Mouse (Mus musculus): ENCODE measurements at regions not wholly inside any gene's neighbourhood (a gene's known extent, or its start where the extent isn't known, plus 50 kb on each side); places are given as distances from the start of the nearest gene placed in this dataset.
"Not testable (repeated sequence)": the region's sequence is repeated elsewhere in the genome, so short reads cannot be mapped to it uniquely, and the experiment has no call there.

DNA sequence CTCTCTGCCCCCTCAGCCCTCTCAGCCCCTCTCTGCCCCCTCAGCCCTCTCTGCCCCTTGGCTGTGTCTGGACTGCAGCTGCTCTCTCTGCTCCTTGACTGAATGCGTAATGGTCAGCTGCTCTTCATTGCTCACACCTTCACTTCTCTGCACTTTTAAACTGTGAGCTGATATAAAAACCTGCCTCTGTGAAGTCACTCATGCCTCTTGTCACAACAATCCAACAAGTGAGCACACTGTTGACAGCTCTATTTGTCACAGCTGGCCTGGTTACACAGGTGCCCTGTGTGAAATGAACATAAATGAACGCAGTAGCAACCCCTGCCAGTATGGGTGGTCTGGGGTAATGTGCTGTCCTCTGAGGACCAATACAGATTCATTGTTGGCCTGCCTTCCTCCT lies 109.2 kb downstream of the Arrdc3 start:
- Histone ChIP-seq H3K4me1 (ENCODE audit: insufficient read depth, low read length) (no peaks in the 10 kb centered on the region), H3K4me3 (ENCODE audit: low read length) (no peak overlapping the region), H3K36me3 (ENCODE audit: insufficient read depth, low read length) (no peaks in the 10 kb centered on the region), H3K9me3 (ENCODE audit: low read length) (no peaks in the 10 kb centered on the region), H3K27ac (ENCODE audit: low read length) (no peak overlapping the region), H3K4me2 (replicated peaks; ENCODE audit: low read depth, low read length) (no peak overlapping the region), H3K27me3 (ENCODE audit: insufficient read depth, low read length) (no peaks in the 10 kb centered on the region), H3K9ac (replicated peaks; ENCODE audit: low read length) (no peak overlapping the region)
- no peak for ATAC-seq (ENCODE audit: low FRiP score, low TSS enrichment)
- WGBS: 57% methylated on average over 2 of the region's 2 CpGs

DNA sequence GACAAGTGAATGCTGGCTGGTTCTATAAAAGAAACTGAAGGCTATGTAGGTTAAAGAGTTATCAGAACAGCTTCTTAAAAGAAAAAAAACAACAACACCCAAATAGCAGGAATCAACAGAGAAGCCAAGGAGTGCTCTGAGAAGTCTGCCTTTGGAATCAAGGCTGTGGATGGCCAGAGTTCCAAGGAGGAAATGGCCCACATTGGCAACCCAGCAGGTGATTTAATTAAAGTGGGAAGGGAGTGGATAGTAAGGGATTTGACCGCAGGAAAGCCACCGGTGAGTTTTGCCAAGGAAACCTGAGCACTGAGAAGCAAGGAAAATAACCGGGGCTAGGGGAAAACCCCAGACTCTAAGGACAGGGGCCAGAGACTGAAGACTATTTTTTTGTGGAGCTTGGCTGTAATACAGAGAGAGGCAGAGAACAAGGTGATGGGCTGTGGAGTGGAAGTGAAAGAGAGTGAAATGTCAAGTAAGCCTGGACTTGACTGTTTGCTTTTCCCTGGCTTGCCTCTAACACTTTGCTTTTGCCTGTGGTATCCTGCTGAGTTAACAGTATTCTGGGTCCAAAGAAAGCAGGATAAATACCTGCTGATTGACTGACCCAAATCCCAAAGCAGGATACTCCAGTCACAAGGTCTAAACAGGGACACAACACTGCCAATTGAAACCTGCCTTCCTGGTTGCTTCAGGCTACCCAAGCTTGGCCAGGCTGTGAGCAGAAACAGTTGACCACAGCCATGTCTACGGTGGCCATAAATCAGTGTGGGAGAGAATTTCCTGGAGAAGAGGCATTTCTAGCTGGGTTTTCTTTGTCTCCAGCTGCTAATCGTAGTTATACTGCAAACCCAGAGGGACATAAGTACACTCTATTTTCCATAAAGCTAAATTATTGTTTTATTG lies 125.9 kb downstream of the Arrdc3 start:
- 0 out of 2 replicates have a peak, but pooled peaks cover 3% of the 10 kb centered on the region for H3K4me1 ChIP-seq (ENCODE audit: insufficient read depth, low read length)
- 19% methylated on average over 5 of the region's 5 CpGs for WGBS
- peak; percentile 54; the same call in 1 of the 2 replicates for ATAC-seq (ENCODE audit: low FRiP score, low TSS enrichment)

DNA sequence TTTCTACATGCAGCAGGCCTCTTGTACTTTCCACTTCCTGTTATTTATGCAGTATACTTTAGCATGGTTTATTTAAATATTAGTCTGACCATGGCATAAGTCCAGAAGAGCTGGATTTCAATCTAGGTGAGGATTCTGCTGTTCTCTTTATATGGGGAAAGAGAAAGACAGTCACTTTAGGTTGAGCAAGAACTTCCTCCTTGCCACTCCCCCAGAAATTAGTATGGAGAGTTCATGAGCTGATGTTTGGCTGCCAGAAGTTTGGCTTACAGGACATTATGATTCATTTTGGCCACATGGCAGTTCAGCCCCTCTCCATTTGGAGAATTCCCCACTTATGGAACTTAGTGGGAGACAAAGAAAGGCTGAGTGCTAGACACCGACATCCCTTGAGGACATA lies 130.8 kb downstream of the Arrdc3 start:
- no peaks in the 10 kb centered on the region for H3K36me3 ChIP-seq (ENCODE audit: insufficient read depth, low read length)
- H3K9me3 ChIP-seq (ENCODE audit: low read length): no peaks in the 10 kb centered on the region
- H3K4me3 ChIP-seq (ENCODE audit: low read length): no peak overlapping the region
- H3K4me2 ChIP-seq (replicated peaks; ENCODE audit: low read depth, low read length): no peak overlapping the region
- H3K4me1 ChIP-seq (ENCODE audit: insufficient read depth, low read length): 0 out of 2 replicates have a peak, but pooled peaks cover 3% of the 10 kb centered on the region
- WGBS: 76% methylated on average over 1 of the region's 1 CpGs
- H3K27ac ChIP-seq (ENCODE audit: low read length): no peak overlapping the region
- H3K9ac ChIP-seq (replicated peaks; ENCODE audit: low read length): no peak overlapping the region
- no peak for ATAC-seq (ENCODE audit: low FRiP score, low TSS enrichment)
- no peaks in the 10 kb centered on the region for H3K27me3 ChIP-seq (ENCODE audit: insufficient read depth, low read length)

More for the DNA sequence above, 125.9 kb downstream of the Arrdc3 start:
- Histone ChIP-seq H3K4me2 (replicated peaks; ENCODE audit: low read depth, low read length) (no peak overlapping the region), H3K27me3 (ENCODE audit: insufficient read depth, low read length) (no peaks in the 10 kb centered on the region), H3K27ac (ENCODE audit: low read length) (no peak overlapping the region), H3K9ac (replicated peaks; ENCODE audit: low read length) (no peak overlapping the region), H3K36me3 (ENCODE audit: insufficient read depth, low read length) (no peaks in the 10 kb centered on the region), H3K4me3 (ENCODE audit: low read length) (no peak overlapping the region), H3K9me3 (ENCODE audit: low read length) (no peaks in the 10 kb centered on the region)

DNA sequence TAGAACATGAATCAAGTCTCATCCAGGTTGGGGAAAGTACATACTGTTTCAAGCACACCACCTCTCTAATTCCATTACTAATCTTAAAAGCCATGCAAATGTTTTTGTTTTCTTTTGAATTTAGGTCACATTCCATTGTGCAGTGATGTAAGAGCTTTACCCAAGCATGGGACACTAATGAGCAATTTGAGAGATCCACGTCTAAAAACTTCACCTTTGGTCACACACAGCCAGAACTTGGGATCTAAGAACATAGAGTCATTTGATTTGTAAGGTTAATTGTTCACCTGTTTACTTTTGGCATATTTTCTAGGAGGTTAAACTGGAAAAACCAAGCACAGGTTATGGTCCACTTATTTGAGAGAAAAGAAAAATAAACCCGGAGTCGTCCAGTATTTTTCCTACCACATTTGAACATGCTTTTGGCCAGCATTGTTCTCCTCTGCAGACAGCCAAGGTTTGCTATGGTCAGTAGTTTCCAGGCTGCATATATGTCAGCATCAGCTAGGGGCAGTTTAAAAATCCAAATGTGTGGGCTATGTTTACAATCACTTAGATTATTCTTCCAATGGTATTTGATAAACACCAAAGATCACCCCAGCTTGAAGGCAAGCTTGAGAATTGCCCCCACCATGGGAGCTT lies 137.0 kb downstream of the Arrdc3 start:
- H3K4me1 ChIP-seq (ENCODE audit: insufficient read depth, low read length): peaks cover 7% of the 10 kb centered on the region; the same call in 1 of the 2 replicates
- H3K4me3 ChIP-seq (ENCODE audit: low read length): no peak overlapping the region
- H3K9me3 ChIP-seq (ENCODE audit: low read length): no peaks in the 10 kb centered on the region
- no peak overlapping the region for H3K4me2 ChIP-seq (replicated peaks; ENCODE audit: low read depth, low read length)
- H3K36me3 ChIP-seq (ENCODE audit: insufficient read depth, low read length): no peaks in the 10 kb centered on the region
- 0 out of 2 replicates have a peak overlapping the region, but pooled peaks have one; percentile 24 for H3K27ac ChIP-seq (ENCODE audit: low read length)
- no peaks in the 10 kb centered on the region for H3K27me3 ChIP-seq (ENCODE audit: insufficient read depth, low read length)
- no peak overlapping the region for H3K9ac ChIP-seq (replicated peaks; ENCODE audit: low read length)
- WGBS: 30% methylated on average over 3 of the region's 3 CpGs
- ATAC-seq (ENCODE audit: low FRiP score, low TSS enrichment): peak; percentile 76

DNA sequence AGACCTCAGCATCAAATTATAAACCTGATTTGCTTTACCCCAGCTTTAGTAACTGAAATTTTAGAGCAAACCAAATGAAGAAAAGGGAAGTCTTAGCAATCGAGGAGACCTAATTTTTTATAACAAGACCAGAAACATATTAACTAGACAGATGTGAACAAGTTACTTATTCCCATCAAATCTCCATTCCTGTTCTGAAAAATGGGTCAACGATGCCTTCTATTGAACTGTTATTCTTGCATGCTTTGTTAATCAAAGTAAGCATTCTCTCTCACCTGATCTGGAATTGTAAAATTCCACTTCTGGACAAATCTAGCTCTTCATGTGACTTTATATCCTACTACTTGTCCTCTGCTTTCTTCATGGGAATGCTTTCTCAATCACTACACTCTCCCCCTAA lies 137.6 kb downstream of the Arrdc3 start:
- H3K9ac ChIP-seq (replicated peaks; ENCODE audit: low read length): no peak overlapping the region
- no peak overlapping the region for H3K4me2 ChIP-seq (replicated peaks; ENCODE audit: low read depth, low read length)
- WGBS: 67% methylated on average over 2 of the region's 2 CpGs
- peaks cover 7% of the 10 kb centered on the region; the same call in 1 of the 2 replicates for H3K4me1 ChIP-seq (ENCODE audit: insufficient read depth, low read length)
- H3K27ac ChIP-seq (ENCODE audit: low read length): no peak overlapping the region
- ATAC-seq (ENCODE audit: low FRiP score, low TSS enrichment): no peak
- H3K27me3 ChIP-seq (ENCODE audit: insufficient read depth, low read length): no peaks in the 10 kb centered on the region
- H3K4me3 ChIP-seq (ENCODE audit: low read length): no peak overlapping the region
- H3K9me3 ChIP-seq (ENCODE audit: low read length): no peaks in the 10 kb centered on the region
- no peaks in the 10 kb centered on the region for H3K36me3 ChIP-seq (ENCODE audit: insufficient read depth, low read length)

DNA sequence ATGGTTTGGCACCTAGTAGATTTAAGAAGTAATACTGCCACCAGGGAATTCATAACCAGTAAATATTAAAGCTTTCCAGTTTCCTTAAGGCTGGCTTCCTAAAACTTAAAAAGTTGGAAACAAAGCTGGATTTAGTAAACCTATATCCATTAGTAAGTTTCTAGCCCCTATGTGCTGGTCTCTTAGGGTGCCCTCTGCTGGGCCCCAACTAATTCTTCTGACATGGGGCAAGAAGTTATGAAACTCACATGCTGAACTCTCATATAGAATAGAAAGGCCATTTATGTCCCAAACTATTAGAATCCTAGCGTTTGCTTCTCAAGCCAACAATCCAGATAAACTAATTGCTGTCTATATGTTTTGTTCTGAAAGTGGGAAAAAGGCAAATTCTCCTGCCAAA lies 139.2 kb downstream of the Arrdc3 start:
- Histone ChIP-seq H3K27me3 (ENCODE audit: insufficient read depth, low read length) (no peaks in the 10 kb centered on the region), H3K9ac (replicated peaks; ENCODE audit: low read length) (no peak overlapping the region), H3K4me3 (ENCODE audit: low read length) (no peak overlapping the region), H3K4me2 (replicated peaks; ENCODE audit: low read depth, low read length) (no peak overlapping the region), H3K9me3 (ENCODE audit: low read length) (no peaks in the 10 kb centered on the region), H3K36me3 (ENCODE audit: insufficient read depth, low read length) (no peaks in the 10 kb centered on the region), H3K4me1 (ENCODE audit: insufficient read depth, low read length) (peaks cover 7% of the 10 kb centered on the region; the same call in 1 of the 2 replicates), H3K27ac (ENCODE audit: low read length) (no peak overlapping the region)
- WGBS: 78% methylated on average over 1 of the region's 1 CpGs
- ATAC-seq (ENCODE audit: low FRiP score, low TSS enrichment): no peak

DNA sequence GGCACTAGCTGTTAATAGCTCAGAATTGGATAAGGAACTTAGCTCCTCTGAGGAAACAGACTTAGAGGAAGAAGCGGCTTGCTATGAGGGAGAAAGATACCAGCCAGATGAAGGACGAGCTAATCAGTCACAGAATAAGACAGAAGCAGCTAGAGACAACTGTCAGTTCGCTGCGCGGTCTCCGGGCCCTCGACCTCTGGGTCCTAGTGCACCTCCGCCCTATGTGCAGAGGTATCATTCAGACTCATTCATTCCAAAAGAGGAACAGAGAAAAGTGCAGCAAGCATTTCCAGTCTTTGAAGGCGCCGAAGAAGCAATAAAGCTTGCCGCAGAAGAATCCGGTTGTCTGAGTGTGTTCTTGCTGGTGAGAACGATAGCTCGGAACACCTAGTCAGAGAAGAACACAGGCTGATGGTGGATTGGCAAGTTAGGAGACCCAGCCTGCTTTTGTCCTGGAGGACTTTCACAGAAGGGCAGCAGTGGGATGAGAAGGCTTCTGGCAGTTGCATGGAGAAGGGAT lies 142.1 kb downstream of the Arrdc3 start:
- not testable (repeated sequence) for H3K4me2 ChIP-seq (replicated peaks; ENCODE audit: low read depth, low read length); H3K27ac ChIP-seq (ENCODE audit: low read length); H3K36me3 ChIP-seq (ENCODE audit: insufficient read depth, low read length); H3K9ac ChIP-seq (replicated peaks; ENCODE audit: low read length); H3K4me1 ChIP-seq (ENCODE audit: insufficient read depth, low read length); H3K27me3 ChIP-seq (ENCODE audit: insufficient read depth, low read length); ATAC-seq (ENCODE audit: low FRiP score, low TSS enrichment); H3K9me3 ChIP-seq (ENCODE audit: low read length); H3K4me3 ChIP-seq (ENCODE audit: low read length)
- 94% methylated on average over 8 of the region's 14 CpGs for WGBS

DNA sequence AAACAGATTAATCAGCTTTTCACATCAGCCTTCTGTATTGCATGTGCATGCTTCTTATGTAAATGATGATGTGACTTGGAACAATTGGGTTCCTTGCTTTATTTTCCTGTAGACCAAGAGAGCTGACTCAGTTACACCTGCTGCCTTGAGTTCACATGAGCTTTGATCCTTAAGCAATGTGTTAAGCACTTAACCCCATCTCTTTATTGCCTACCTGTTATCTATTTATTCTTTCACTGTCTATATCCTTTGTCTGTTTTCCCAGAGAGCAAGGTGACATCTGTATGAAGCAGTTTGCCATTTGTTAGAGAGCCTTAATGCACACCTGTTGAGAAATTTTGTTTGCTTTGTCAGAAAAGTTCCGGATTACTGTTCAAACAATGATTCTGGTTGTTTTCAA lies 154.1 kb downstream of the Arrdc3 start:
- H3K27me3 ChIP-seq (ENCODE audit: insufficient read depth, low read length): no peaks in the 10 kb centered on the region
- H3K9me3 ChIP-seq (ENCODE audit: low read length): no peaks in the 10 kb centered on the region
- no peak overlapping the region for H3K4me3 ChIP-seq (ENCODE audit: low read length)
- no peak overlapping the region for H3K4me2 ChIP-seq (replicated peaks; ENCODE audit: low read depth, low read length)
- WGBS: 93% methylated on average over 1 of the region's 1 CpGs
- no peaks in the 10 kb centered on the region for H3K36me3 ChIP-seq (ENCODE audit: insufficient read depth, low read length)
- no peak overlapping the region for H3K9ac ChIP-seq (replicated peaks; ENCODE audit: low read length)
- H3K27ac ChIP-seq (ENCODE audit: low read length): no peak overlapping the region
- no peak for ATAC-seq (ENCODE audit: low FRiP score, low TSS enrichment)
- no peaks in the 10 kb centered on the region for H3K4me1 ChIP-seq (ENCODE audit: insufficient read depth, low read length)

DNA sequence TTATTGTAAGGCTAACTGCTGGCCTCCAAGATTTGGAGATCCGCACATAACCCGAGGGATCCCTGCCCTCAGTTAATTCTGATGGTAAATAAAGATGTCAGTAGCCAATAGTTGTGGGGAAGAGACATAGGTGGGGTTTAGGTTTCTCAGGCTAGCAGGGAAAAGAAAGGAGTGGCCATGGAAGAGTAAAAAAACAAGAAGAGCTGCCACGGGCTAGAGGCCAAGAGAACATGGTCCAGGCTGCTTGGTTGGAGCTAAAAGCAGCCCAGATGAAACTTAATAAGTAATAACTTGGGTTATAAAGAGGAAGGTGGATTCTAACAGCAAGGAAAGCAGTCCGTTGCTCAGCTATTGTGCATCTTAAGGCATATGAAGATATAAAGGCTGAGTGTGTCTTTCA lies 155.6 kb downstream of the Arrdc3 start:
- 85% methylated on average over 4 of the region's 4 CpGs for WGBS
- no peak for ATAC-seq (ENCODE audit: low FRiP score, low TSS enrichment)
- H3K36me3 ChIP-seq (ENCODE audit: insufficient read depth, low read length): no peaks in the 10 kb centered on the region

DNA sequence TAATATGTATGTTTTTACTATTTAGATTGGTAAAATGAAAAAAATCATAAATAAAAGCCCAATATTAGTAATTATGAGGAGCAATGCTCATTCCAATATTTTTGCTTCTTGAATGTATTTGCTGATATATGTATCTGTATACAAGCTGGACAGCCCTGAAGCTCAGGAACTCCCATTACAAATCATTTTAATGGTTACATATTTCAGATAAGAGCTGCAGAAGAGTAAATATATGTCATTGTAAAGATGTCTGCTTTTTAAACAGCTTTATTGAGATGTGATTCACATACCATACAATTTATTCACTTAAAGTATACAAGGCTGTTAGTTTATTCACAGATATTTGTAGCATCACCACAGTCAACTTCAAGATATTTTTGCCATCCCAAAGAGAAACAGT lies 157.3 kb downstream of the Arrdc3 start:
- Histone ChIP-seq H3K9ac (replicated peaks; ENCODE audit: low read length) (no peak overlapping the region), H3K4me1 (ENCODE audit: insufficient read depth, low read length) (no peaks in the 10 kb centered on the region), H3K27me3 (ENCODE audit: insufficient read depth, low read length) (no peaks in the 10 kb centered on the region), H3K27ac (ENCODE audit: low read length) (no peak overlapping the region), H3K4me2 (replicated peaks; ENCODE audit: low read depth, low read length) (no peak overlapping the region), H3K9me3 (ENCODE audit: low read length) (no peaks in the 10 kb centered on the region), H3K4me3 (ENCODE audit: low read length) (no peak overlapping the region), H3K36me3 (ENCODE audit: insufficient read depth, low read length) (no peaks in the 10 kb centered on the region)
- ATAC-seq (ENCODE audit: low FRiP score, low TSS enrichment): no peak

More for the DNA sequence above, 155.6 kb downstream of the Arrdc3 start:
- no peak overlapping the region for H3K4me3 ChIP-seq (ENCODE audit: low read length)
- no peaks in the 10 kb centered on the region for H3K4me1 ChIP-seq (ENCODE audit: insufficient read depth, low read length)
- no peaks in the 10 kb centered on the region for H3K9me3 ChIP-seq (ENCODE audit: low read length)
- no peaks in the 10 kb centered on the region for H3K27me3 ChIP-seq (ENCODE audit: insufficient read depth, low read length)
- H3K27ac ChIP-seq (ENCODE audit: low read length): no peak overlapping the region
- no peak overlapping the region for H3K4me2 ChIP-seq (replicated peaks; ENCODE audit: low read depth, low read length)
- no peak overlapping the region for H3K9ac ChIP-seq (replicated peaks; ENCODE audit: low read length)

Data from kidney, embryonic 16.5 days (tissue).